Mouse (Mus musculus): ENCODE results near the gene Sap30l.

The Sap30l gene

DNA sequence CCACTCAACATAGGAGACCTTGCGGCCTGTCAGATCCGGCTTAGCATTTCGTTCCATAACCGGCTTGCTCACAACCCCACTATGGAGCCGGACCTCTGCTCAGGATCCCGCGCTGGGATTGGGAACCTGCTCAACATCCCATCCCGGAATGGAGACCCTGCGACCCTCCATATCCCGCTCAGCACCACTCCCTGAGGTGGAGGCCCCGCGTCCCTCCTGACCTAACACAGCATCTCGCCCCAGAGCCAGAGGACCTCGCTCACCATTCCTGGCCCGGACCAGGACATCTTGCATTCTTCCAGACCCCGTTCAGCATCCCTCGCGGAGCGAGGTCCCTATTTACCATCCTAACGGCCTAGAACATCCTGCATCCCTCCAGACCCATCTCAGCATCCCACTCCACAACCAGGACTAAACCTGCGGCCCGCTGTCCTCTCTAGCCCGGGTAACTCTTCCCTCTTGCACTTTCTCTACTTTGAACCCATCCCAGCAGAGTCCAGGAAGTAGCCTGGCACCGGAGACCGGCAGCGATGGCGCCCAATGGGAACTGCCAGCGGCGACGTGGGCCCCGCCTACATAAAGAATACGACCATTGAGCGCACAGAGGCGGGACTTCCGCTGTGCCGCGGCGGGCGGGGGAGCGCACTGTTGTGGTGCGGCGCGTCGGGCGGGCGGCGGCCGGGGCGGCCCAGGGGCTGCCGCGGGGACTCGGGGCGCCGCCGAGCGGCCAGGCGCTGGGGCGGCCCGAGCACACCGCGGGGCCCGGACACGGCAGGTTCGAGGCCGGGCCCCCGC lies at the start of gene Sap30l:
Gene Sap30l, plus strand, starts transcription at position 667 of the 795 bp plus-strand sequence.
- DNase-seq = peak; percentile 98

DNA sequence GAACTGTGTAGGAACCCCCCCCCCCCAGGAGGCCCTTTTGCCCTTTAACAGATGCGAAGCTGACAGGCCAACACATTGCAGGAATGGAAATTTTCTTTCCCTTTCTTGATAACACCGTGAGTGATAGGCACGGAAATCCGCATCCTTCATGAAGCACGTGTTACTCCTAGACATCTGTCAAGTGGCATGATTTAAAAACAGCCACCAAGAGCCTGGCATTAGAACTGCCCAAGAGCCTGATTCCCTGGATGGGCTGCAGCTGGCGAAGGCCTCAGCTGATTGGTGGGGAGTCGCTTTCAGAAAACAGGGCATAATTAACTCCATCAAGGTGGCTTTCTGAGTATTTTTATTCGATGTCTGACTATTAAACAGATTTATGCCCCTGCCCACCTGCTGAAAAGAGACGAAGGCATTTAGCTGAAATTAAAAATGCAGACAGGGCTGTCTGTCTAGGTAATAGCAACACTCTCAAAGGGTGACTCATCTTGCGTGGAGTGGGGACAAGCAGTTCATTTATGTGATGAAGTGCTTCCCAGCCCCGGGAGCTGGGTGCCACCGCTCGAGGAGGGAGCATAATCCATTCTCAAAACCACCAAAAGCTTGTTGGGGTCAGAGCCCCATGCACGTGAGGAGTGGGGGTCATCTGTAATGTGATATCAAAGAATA lies 47.8 kb upstream of the Sap30l start:
- no peak for DNase-seq

DNA sequence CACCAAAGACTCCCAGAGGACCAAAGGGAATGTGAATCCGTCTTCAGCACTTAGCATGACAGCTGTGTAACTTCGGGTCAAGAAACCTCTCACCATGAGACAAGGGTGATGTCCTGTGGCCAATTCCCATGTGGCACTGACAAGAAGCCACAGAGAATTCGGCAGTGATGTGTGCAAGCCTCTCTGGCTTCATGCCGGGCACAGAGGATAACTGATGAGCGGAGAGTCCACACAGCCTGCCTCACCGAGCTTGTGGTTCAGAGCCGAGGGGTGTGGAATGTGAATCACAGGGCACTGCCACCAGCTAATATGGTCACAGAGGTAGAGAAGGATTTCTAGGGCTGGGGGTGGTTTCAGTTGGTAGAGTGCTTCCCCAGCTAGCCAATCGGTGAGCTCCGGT lies 42.8 kb upstream of the Sap30l start:
- no peak for DNase-seq

DNA sequence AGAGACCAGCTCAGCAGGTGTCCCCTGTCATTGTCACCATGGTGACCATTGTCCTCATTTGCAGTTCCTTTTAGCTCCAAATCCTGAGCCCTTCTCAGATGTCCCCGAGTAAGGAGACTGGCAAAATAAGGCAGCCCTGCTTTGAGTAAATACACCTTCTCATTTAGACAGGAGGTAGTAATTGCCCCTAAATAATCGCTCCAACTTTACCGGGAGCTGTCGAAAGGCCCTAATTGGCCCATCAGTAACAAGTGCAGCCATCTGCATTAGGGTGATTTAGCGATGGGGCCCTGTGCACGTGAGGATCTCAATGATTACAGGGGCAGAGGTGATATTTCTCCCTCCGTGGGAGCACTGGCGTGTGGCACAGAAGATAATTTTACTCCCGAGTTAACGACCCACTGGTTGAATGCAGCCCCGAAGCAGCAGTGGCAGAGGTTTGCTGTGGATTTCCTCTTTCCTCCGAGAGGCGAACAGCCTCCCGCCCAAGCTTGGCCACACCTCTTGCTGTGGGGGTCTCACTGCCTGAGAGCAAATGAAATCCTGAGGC lies 40.9 kb upstream of the Sap30l start:
- DNase-seq = no peak

DNA sequence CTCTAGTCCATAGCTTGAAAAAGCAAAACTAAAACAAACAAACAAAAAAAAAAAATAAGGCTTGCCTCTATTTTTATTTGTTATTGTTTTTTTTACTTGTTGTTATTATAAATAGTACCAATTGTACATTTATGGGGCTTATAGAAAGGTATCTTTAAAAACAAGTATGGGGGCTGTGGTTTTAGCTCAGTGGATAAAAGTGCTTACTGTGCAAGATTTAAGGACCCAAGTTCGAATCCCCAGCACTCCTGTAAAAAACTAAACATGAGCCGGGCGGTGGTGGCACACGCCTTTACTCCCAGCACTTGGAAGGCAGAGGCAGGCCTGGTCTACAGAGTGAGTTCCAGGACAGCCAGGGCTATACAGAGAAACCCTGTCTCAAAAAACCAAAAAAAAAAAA lies 40.1 kb upstream of the Sap30l start:
- DNase-seq = no peak

DNA sequence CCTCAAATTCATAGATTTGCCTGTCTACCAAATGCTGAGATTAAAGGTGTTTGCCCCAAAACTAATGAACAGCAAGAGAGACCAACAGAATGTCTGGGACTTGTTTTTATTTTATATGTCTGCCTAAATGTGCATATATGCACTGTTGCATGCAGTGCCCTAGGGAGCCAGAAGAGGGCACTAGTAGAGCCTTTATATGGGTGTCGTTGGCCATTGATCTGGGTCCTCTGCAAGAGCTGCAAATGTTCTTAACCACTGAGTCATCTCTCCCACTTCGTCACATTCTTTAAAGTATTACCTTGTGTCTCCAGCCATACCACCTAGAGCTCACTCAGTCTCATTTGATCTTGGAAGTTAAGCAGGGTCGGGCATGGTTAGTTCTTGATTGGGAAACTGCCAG lies 37.3 kb upstream of the Sap30l start:
- no peak for DNase-seq

DNA sequence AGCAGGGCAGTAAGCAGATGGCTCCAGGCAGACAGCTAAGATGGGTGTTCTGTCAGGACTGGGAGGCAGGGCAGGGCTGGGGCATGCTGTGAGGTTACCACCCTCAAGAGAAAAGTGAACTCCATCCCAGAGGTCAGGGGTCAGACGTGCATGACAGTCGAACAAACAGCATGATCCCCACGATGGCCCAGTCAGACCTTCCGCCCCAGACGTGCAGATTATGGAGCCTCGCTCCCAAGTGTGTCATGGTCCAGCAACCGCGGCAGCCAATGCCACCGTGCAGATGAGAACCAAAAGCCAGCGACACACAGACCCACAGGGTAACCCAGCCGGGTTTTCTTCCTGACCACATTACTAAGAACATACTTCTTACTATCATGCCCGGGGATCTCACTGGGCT lies 34.8 kb upstream of the Sap30l start:
- no peak for DNase-seq

DNA sequence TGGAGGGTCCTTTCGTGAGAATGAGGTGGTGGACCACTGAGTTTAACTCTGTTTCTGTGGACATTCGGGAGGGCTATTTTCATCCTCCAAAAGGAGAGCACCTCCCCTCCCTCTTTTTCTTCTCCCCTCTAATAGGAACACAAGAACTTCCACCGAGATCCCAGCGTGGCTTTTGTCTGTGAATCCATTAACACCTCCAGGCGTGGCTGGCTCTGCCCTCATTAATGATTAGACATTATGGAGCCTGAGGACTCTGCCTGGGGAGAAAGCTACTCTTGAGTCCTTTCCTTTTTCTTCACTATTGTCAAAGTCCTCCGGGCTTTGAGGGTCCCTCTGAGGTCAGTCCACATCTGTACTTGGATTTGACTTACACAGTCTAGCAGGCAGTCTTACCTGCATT lies 34.3 kb upstream of the Sap30l start:
- DNase-seq = no peak

DNA sequence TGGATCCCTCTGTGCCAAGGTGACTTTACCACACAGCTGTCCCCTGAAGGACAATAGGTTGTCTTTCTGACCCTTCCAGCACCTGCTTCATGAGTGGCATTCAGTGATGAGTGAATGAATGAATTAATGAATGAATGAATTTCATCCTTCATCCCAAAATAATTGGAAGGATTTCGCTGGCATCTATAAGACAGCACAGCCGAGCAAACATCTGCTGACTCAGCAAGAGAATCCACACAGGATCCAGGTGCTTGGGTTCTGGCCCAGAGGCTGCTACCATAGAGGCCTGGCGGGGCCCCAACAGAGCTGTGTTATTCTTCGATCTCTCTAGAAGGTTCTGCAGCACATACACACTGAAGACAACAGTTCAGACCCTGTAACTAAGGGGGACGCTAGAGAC lies 30.7 kb upstream of the Sap30l start:
- DNase-seq = no peak

DNA sequence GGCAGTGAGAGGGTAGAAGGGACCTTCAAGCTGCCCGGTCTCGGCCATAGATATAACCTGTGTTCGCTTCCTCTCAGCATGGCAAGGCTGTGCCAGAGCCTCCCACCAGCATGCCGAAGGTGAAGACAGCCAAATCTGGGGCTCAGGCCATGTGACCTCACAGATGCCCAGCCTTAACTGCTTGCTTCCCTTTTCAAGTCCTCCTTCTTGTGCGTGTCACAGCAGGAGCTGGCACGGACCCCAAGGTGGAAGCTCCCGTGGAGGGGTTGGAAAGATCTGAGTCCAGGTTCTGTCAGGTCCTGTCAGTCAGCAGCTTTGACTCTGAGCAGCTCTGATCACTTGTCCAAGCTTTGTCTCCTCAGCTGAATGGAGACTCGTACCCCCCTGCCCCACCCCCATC lies 29.8 kb upstream of the Sap30l start:
- DNase-seq = no peak

DNA sequence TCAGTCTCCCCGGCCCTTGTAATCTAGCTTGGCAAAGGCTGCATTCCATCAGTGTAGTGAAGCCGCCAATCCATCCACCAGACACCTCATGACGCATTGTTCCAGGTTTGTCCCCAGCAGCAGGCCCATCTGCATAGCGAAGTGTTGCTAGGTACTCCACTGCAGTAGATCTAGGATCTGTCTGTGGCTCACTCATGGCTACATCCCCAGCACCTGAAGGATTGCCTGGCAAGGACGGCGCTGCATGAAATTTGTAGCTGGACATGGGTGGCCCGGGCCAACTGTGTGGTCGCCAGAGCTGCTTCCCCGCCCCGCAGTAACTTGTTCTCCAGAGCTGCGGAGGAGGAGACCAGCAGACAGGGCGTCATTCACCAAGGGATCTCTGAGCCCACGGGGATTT lies 28.0 kb upstream of the Sap30l start:
- no peak for DNase-seq

DNA sequence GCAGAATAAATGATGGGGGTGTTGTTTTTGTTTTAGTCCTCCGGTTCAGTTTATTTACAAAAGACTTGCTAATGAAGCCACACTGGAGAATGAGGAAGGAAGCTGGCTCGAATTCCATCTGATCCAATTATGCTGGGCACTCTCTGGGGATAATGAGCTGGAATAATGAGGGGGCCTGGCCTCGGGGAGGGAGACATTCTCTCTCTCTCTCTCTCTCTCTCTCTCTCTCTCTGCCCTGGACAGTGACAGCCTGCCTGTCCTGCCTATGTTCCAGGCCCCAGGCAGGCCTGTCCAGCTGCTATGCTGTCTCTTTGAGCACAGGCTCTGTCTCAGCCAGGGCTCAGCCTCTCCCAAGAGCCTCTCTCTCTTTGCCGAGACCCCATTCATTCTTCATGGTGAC lies 27.5 kb upstream of the Sap30l start:
- no peak for DNase-seq

DNA sequence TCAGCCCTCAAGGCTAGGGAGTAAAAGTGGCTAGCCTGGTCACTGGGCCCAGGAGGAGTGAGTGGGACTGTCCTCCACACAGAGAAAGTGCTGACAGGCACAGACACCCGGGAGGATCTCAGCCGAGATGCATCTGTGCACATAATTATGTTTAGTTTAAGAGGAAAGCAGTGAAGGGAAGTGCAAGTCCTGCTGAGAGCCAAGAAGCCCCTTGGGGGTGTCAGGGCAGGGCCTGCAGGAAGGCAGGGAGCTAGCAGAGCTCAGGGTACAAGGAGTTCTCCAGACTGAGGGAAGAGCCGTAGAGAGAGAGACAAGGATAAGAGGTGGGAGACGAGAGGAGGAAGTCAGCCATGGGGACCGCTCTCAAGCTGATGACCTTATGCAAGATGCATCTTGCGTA lies 25.6 kb upstream of the Sap30l start:
- DNase-seq = no peak

DNA sequence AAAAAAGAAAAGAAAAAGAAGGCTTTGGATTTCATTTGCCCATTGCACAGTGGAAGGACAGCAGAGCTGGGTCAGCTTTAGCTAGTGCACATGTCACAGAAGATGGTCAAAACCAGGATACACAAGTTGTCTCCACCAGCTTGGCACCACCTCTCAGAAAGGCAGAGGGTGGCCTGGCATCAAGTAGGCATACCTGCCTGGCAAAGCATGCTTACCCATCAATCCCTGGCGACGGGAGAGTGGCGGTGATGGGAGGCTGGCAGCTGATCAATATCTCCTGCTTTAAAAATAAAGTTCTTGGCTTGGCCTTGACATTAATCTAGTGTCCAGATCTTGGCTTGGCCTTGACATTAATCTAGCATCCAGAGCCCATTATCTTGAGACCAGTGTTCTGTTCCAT lies 24.9 kb upstream of the Sap30l start:
- DNase-seq = no peak

DNA sequence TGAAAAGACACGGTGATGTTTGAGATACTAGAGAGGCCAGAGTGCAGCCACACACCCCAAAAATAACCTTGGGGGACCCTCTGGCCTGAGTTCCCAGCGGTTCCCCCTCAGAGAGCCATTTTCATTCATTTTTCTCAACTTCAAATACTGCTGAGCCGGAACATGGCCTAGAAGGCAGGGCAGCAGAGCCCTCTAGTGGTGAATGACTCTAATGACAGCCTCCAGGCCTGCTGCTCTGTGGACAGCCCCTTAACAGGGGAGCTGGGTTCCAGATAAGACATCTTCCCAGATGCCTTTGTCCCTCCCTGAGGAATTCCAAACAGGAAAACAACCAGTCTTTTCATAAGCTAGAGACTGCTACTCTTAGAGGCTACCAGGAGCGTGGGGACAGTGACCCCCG lies 23.1 kb upstream of the Sap30l start:
- peak; percentile 57 for DNase-seq

DNA sequence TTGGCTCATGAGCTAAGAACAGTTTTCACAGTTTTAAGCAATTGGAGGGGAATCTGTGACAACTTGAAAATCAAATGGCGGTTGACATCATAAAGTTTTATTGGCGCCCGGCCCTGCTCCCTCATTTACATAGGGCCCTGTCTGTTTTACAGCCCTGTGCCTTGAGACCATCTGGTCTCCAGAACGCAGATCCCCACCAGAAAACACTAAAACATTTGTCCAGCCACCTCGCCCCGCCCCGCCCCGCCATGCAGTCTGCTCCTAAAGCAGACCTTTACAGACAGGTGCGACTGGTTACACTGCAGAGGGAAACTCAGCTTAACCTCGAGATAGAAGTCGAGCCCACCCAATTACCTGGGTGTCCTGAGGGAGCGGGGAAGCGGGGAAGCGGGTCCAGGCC lies 21.6 kb upstream of the Sap30l start:
- no peak for DNase-seq

DNA sequence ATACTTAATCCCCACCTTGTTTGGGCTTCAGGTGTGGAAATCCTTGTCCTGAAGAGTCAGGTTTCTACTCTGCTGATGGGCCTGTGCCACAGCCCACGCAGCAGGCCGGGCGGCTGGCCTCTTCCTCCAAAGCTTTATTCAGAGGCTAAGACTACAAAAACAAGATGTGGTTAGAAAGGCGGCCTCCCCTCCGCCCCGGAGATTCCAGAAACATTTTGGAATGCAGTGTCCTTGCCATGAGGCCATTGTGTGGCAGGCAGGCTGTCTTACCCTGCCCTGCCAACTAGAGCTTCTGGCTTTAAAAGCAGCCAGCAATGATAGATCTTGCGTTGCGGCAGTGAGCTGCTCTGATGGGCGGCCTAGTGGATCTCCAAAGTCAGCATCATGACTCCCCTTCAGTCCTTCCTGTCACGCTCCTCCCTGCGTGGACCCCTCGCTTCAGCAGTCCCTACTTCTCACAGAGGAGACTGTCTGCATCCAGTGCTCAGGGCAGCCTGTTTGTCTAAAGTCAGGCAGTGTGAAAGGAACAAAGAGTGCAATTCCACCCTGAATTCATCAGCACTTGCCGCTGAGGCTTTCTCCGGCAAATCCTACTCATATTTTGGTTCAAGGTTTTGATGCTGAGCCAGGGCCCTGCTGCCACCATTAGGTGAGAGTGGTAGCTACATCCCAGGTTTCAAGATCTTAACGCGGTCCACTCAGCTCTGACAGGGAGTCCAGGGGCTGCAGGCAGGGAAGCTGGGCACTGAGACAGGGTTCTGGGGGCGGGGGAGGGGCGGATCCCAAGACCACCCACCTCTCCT lies 14.6 kb upstream of the Sap30l start:
- DNase-seq = no peak

DNA sequence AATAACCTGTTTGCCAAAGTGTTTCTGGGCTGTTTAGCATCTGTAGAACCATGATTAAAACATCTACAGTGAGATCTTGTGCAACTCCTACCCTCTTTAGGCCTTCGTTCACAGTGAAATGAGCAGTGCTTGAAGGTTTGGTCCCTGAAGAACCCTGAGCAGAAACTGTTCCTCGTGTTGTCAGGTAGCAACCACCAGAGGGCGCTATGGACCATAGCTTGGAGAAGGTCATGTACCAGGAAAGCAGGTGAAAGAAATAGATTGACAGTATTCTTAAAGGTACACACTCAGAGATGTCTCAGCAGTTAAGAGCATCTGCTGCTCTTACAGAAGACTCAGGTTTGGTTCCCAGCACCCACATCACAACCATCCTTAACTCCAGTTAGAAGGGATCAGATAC lies 13.5 kb upstream of the Sap30l start:
- DNase-seq = peak; percentile 73

DNA sequence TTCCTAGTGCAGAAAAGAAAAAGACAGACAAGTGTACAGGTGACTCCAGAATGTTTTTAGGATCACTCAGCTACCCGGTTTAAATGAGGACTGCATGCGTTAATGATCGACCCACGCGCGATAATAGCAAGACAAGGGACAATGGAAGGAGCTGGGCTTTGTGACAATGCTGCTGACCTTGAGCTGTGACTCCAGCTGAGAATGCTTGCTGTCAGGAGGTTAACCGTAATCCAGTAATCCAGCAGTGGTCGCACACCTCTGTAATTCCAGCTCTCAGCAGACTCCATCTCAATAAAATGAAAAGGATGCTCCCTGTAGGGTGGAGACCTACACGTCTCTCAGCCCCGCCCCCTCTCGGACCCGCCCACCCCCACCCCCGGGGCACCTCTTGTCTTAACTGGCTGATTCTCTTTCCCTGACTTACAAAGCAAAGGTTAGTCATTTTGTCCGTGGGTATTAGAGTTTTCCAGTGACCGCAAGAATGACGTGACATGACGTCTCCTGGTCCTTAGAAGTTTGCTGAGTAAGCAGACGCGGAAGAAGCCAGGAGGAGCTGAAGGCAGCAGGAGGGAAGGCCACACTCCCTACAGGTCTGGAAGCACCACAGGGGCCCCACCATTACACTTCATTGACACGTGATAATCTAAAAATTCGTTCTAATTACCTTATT lies 10.4 kb upstream of the Sap30l start:
- no peak for DNase-seq

DNA sequence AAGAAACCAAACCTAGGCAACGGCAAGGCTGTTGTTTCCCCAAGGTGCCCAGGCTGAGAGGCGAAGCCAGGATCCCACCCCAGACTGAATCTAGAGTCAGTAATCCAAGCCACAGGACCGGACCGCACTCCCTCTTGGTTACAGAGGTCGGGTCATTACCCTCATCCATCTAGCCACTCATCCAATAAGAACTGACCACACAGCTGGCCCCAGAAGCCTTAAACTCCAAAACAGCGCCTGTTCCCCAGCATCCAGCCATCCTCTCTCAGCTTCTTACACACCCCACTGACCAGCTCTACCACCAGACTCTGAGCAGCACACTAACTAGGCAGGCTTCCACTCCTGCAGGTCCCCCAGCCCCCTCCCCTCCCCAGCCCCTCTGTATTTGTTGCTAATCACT lies 6.4 kb upstream of the Sap30l start:
- DNase-seq = no peak

DNA sequence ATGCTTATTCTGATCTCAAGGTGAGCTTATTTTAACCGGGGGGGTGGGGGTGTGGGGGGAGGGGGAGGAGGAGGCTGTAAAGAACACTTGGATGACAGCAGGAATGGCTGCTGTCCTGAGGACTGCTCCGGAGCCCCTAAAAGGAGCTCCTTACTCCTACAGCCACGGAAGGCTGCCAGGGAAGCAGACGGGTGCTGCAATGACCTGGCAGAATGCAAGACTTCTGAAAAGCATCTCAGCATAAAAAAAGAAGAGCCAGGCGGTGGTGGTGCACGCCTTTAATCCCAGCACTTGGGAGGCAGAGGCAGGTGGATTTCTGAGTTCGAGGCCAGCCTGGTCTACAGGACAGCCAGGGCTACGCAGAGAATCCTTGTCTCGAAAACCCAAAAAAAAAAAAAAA lies 3.6 kb upstream of the Sap30l start:
- DNase-seq = no peak

DNA sequence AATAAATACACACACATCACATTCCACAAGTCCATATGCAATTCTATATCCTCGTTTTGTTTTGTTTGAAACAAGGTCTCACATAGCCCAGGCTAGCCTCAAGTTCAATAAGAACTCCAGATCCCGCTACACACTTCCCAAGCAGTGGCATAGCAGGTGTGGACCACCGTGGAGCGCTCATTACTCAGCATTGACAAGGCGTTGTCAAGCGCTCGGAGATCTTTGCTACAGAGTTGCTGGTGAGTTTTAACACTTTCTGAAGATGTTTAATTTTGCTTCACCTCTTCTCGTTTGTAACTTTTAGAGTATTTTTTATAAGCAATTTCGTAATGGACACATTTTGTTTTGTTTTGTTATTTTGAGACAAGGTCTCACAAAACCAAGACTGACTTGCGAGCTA lies 2.0 kb upstream of the Sap30l start:
- no peak for DNase-seq
